Mouse (Mus musculus): ENCODE data around the gene Zfp518b.

Zfp518b gene

DNA sequence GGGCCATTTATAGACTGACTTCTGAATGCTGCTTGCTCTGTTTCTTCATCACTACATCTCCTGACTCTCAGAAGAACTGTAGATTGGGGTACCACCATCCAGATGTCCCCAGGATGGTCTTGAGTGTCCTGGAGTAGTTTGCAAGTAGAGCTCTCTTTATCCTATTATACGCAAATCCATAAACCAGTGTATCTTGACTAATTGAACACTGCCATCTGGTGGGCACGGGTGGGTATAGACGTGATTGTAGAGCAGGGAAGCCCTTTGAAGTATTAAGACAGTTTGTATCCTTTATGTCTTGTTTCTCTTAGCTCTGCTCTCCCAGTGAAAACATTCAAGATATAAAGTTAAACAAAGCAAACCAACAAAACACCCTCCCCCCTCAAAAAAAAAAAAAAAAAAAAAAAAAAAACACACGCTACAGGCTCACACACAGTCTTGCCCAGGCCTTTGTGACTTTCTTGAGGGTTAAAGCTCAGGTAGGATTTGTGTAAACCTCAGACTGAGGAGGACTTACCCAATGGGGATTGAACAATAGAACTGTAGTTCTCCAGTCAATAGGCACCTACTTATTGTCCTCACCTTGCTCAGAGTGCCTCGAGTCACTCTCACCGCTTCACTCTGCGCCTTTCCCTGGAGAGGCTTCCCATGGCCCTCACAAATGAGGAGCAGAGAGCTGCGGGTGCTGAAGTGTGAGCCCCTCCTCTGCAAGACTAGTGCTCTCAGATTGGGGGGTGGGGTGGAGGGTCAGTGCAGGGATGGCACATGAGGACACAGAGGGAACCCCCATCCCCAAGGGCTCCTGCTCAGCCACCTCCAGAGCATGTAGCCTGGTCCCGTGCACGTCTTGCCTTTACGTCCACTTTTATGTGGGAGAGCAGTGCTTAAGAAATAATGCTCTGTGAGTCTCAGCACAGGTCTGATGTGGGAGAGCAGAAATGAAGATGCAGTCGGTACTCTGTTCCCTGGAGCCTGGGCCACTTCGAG, 51.9 kb downstream of the Zfp518b start:
- DNase-seq, result peak; percentile 17 to 64

DNA sequence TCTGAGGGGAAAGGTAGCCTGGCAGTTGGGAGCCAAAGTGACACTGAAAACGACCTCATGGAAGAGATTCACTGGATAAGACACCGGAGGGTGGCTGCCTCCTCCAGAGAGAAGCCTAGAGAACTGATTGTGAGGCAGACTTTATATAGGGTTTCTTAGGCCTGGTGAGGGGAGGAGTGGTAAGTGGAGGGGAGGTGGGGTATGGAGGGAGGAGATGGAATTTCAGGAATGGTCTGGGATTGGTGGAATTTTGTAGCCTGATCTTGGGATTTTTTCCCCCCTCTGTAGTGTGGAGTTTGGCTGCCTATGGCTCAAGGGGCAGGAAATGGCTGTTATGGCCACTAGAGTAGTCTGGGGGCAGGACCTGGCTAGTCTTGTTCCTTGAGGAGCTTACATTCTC, 56.6 kb downstream of the Zfp518b start:
- DNase-seq, result no peak

DNA sequence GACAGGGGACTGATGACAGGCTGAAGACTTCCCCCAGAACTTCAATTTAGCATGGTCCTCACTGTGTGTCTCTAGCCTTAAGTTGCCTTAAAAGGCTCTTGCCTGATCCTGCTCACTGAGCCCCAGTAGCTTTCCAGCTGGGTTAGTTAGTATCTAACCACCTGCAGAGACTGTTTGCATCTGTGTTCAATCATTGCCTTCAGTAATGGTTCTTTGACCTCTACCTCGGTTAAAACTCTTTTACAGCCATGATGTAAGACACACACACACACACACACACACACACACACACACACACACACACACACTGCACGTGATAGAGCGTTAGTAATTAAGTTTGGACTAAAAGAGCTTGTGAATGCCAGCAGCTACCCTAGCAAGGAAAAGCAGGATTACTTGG, 57.7 kb downstream of the Zfp518b start:
- DNase-seq, result no peak

DNA sequence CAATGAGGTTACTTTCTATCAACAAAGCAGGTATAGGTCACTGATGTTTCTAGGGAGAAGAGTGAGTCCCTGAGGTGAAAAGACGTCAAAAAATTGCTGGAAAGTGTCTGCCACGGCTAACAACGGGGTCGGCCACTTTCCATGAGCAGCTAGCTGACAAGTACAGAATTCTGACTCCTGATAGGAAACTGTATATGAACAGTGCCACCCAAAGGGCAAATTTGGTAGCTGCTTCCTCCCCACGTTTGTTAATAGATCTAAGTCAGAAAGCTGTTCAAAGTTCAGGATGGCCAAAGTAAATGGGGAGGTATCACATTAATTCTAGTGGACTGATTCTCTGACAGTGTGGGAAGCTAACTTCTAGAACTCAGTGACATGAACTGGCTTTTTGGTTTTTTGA, 63.8 kb downstream of the Zfp518b start:
- DNase-seq, result peak in 1 of 2 experiments; percentile 20

DNA sequence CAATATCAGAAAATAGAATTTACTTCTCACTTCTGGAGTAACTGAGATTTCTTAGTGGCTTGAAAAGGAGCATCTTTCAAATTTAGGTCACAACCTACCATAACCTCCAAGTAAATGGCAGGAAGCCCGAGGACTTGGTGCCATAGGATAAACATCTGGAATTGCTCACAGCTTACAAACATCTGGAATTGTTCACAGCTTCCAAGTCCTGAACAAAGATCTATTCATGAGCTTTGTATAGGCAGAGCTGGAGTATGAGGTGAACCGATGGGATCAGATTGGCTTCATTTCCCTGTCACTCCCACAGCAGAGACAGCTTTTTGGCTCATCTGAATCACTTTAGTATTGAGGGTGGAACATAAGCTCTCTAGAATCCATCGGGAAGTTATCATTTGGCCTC, 65.7 kb downstream of the Zfp518b start:
- DNase-seq, result no peak

All from spleen, adult 18-20 months (tissue).